Mouse (Mus musculus) gonadal fat pad, adult 2 months (tissue): ENCODE data around the gene Polg. TPM values are rescaled to one million over a fixed set of nuclear protein-coding genes. Genes with fewer than 3 reads are reported as not detected.

ENCODE experiments used
- DNase-seq: peaks from one replicate; pipeline ENCODE4 v3.0.0-alpha.2; 2012; ENCODE audit warnings: low read depth
- polyA plus RNA-seq: library from polyadenylated mRNA; depleted of rRNA; stranded (reverse); fragments of >200 nt; gene quantifications from 2 replicates; pipeline ENCODE4 v1.2.3, GENCODE M21; 2012

The Polg gene
- polyA plus RNA-seq, 1 experiment: 50.3 TPM

- DNase-seq: no peak
Observed at GRCm38 (mm10) chr7:79502152-79503102, 36.3 kb upstream of the Polg start.

DNA sequence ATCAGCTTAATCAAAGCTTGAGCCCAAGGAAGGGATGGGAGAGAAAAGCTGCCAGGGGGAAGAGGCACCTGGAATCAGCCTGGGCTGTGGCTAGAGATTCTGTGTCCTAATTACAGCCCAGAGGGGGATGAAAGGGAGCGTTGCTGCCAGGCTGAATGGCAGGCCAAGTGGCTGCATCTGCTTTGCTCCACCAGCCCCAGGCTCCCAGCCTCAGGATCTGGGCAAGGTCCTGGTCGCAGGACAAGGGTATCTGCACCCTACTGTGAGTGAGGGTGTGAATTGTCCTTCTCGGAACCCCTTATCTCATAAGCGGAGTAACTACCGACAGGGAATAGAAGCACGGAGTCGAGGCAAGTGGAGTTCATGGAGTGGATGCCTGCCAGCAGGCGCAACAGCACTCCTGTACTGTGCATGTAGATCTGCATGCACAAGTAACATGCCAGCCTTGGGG lies 35.4 kb upstream of the Polg start:
- no peak for DNase-seq

GRCm38 (mm10) chr7:79500681-79501306 lies 34.6 kb upstream of the Polg start:
- no peak for DNase-seq

DNA sequence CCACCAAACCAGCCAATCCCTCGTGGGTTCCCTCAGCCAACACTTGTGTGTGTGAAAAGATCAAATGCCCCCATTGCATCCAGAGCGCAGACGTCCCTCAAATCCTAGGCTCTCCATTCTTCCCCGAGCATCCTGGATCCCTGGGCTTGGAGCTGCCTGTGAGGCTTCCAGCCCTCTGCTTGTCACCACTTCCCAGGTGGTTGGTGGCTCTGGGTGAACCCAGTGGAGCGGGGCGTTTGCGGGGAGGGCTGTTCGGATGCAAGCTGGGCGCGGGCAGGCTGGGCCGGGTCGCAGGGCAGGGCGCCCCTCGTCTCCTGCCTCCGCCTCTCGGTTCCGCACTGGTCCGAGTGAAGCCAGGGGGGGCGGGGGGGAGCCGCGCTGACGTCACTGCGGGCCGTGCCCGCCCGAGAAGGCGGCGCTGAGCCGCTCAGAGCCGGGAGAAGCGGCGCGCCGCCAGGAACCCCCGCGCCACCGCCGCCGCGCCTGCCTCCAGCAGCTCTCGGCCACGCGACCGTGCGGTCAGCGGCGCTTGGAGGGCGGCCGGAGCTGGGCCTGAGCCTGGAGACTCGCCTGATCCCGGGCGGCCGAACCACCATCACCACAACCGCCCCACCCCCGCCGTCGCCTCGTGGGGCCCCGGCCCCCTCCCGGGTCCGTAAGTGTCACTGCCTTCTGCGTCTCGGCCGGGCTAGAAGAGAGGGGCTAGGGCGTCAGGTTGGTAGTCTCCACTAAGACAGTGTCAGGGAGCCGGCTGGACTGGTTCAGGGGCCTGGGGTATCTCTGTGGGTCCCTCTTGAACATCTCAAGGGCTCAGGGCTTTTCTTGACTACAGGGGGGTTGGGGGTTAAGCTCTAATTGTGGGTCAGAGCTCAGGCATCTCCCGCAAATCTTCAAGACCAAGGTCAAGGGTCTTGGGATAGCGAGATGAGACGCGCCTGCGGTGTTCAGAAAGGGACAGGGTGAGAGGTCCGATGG lies 33.7 kb upstream of the Polg start:
- no peak for DNase-seq

- no peak for DNase-seq
Observed at GRCm38 (mm10) chr7:79498965-79499595, 32.9 kb upstream of the Polg start.

DNA sequence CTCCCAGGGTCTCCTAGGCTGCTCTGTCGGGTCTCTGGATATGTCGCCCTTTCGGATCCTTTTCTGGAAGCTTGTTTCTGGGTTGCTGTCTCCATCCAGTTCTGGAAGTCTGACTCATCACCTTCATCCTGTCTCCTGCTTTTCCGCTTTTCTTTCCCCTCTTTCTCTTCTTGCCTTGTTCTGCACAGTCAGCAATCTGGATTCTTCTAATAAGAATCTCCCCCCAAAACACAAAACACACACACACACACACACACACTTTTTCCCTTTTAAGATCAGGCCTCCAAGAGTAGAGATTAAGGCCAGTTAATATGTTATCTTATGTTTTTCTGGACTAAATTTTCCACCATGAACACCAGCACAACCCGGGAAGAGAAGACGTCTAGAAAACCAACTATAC lies 32.2 kb upstream of the Polg start:
- no peak for DNase-seq

DNA sequence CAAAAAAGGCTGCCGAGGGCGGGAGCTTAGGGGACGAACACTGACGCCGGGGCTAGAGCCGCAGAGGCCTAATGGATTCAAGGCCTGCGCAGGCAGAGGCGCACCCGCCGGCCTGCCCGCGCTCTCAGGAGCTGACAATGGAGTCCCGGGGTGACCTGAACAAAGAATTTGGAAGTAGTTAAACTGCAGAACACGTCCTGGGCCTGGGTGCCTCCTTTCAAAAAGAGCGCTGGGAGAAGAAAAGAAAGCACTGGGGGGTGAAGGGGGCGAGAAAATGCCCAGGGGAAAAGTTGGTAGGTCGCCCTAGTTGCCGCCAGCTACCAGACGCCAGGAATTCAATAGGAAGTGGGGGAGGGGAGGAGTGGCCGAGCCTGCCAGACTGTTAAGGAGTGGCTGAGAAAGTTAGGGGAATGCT lies 31.5 kb upstream of the Polg start:
- no peak for DNase-seq

DNA sequence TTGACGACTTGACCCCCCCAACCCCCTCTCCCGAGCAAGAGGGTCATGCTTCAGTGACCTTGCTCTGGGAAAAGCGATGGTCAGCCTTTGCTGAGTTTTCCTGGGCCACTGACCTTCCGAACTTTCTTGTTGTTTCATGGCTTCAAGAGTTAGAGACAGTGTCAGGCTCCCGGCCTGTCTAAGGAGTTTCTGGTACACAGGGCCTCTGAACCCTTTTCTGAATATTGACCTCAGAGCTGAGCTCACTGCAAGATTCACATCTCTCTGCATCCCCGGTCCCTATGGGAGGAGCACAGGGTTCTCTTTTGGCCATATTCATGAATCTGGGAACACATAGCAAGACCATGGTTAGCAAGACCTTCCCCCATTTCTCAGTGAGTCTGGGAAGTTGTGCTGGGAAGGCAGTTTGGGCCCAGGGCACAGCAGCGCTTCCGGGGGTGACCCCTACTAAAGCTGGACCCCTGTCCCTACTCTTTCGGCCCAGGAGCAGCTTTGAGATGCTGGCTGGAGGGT lies 30.7 kb upstream of the Polg start:
- DNase-seq: no peak

DNA sequence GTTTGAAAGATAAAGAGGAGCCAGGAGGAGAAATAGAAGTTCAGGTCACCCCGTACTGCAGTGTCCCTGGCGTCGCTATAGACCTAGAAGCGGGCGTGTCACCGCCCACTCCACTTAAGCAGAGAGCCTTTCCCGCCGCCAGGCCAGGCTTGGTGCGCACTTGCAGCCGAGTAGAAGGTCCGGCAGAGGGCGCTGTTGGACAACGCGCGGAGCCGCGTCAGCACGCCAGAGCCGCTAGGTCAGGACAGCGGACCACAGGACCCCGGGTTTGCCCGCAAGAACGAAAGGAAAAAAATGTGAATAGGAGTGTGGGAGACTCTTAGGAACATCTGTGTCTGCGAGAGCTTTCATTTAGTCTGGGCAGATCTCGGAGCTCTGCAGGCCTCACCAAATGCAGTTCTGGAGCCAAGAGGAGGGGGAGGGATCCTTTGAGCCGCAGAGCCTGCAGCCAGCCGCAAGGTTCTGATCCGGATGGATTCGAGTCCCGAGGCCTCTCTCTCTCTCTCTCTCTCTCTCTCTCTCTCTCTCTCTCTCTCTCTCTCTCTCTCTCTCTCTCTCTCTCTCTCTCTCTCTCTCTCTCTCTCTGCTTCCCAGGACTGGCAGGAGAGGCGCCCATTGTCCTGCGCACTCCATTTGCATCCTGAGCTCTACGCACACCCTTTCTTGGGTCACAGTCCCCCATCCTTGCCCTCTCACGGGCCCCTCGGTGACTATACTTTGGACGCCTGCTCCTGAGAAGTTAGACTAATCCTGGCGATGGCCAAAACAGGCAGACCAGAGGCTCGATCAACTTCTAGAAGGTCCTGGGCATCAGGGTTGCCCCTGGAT lies 30.0 kb upstream of the Polg start:
- no peak for DNase-seq

GRCm38 (mm10) chr7:79493915-79494314 lies 27.8 kb upstream of the Polg start:
- DNase-seq: no peak

- DNase-seq: no peak
Observed at GRCm38 (mm10) chr7:79486528-79486927, 20.4 kb upstream of the Polg start.

DNA sequence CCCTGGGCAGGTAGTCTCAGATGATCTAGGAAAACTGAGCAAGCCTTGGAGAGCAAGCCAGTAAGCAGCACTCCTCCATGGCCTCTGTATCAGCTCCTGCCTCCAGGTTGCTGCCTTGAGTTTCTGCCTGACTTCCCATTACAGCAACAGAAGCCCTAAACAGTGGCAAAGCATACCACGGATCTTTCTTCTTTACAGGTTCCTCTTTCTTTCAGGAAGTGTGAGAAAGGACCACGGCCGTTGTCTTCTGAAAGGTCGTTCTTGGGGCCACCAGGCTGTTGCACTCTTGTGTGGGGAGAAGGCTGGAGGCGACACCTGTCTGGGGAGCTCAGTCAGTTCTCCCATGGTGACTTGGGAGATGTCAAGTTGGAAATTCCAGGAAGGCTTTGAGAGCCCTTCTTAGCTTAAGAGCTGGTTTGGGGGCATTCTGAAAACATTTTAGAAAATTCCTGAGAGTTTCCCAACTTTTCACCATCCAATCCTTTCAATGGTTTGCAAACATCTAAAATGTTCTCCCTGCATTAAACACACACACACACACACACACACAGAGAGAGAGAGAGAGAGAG lies 8.8 kb upstream of the Polg start:
- no peak for DNase-seq

DNA sequence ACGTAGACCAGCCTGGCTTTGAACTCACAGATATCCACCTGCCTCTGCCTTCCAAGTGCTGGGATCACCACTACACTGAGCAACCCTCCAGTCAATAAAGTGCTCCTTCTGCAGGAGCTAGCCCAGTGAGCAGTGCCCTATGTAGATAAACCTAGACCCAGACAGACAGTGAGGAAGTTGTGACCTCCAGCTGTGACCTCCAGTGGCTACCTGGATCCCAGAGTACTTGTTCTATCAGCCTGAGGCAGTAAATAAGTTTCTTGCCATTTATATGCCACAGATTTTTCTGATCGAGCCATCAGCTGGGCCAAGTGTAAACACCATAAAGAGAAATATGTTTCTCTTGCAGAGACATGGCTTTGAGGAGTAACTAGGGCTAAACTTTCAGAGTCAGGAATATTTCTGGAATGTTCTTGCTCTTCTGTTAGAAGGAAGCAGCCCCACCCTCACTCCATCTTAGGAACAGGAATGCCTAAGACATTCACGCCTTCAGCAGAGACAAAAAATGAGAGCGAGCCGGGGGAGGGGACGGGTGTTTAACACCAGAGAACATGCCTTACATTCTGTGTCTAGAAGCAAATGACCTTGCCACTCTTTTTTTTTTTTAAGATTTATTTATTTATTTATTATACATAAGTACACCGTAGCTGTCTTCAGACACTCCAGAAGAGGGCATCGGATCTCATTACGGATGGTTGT lies 7.5 kb upstream of the Polg start:
- DNase-seq: no peak

GRCm38 (mm10) chr7:79472792-79473191 lies 6.6 kb upstream of the Polg start:
- DNase-seq: no peak

- no peak for DNase-seq
Observed at GRCm38 (mm10) chr7:79471436-79471835, 5.3 kb upstream of the Polg start.

GRCm38 (mm10) chr7:79470718-79471117 lies 4.6 kb upstream of the Polg start:
- DNase-seq: no peak

DNA sequence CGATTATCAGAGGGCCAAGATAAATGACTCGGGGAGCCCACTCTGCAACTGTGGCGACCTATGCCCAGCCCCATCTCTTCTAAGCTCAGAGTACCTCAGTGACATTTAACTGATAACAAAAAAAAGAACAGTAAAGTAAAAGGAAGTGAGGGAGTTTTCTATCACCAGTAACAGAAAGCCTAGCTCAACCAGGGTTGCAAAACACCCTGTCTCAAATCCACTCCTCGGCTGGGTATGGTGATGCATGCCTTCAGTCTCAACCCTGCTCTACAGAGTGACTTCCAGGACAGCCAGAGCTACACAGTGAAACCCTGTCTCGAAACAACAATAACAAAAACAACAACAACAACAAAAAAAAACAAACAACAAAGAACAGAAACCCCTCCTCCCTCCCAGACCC lies 3.6 kb upstream of the Polg start:
- no peak for DNase-seq

DNA sequence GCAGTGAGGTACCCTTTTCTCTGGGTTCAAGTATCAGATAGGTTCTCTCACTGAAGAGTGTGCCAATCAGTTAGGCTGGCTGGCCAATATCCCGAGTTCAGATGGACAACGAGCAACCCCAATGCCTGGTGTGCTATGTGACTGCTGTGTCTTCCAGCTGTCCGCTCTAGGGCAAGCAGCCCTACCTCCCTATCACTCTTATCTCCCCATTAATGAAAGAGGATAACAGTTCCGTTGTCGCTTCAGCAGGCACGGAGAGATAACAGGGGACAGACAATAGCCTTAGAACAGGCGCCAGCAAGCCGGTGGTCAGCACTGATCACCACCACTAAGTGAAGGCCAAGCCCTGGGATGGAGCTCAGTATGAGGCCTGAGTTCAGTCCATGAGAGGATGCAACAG lies 2.8 kb upstream of the Polg start:
- no peak for DNase-seq

DNA sequence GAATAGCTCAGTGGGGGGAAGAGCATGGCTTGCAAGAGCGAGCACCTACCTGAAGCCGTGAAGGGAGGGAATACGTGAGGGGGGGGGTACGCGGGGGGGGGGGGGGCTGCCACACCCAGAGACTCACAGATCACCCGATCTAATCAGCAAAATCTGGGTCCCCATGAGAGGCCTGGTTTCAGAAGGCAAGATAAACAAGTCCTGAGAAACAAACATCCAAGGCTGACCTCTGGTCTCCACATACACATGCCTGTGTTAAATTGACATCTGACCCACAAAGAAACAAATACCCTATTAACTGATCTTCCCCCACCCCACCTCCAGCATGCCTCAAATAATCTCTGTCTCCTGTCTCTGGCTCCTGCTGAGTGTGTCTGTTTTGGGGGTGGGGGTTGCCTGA lies 1.8 kb upstream of the Polg start:
- no peak for DNase-seq
